Mouse (Mus musculus) kidney, postnatal 14 days (tissue): ENCODE data around the gene Rhobtb1.

Experiments used
- DNase-seq: peaks from one replicate; pipeline ENCODE4 v3.0.0; 2022; ENCODE audit warnings: mixed read lengths

Gene Rhobtb1

DNA sequence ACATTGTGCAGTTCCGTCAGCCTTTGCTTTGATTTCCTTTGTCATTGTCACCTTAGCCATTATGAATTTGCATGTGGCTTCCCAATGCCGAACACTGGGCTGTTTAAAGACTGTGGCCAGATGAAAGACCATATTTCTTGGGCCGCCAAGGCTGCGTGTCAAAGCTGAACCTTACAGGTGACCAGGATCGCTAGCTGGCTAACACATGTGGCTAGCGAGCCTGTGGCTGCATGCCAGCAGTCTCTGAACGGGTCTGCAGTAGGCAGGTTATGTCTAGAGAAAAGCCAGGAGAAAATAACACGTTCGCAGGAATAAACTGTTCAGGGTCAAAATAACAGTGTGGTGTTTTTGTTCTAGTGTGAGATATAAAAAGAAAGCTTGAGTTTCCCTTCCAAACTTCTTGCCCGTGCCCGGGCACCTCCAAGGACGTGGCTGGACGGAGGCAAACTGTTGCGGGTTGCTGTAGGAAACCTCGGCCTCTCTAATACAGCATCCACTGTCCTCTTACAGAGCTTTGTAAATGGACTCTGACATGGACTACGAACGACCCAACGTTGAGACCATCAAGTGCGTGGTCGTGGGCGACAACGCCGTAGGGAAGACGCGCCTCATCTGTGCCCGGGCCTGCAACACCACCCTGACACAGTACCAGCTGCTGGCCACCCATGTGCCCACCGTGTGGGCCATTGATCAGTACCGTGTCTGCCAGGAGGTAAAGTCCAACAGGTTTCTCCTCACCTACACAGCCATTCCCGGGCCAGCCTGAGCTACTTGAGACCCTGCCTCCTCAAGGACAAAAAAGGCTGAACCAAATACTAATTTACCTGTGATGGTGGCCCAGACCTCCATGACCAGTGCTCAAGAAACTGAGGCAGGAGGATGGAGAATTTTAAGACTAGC, 97.3 kb downstream of the Rhobtb1 start:
- peak; percentile 64 for DNase-seq

DNA sequence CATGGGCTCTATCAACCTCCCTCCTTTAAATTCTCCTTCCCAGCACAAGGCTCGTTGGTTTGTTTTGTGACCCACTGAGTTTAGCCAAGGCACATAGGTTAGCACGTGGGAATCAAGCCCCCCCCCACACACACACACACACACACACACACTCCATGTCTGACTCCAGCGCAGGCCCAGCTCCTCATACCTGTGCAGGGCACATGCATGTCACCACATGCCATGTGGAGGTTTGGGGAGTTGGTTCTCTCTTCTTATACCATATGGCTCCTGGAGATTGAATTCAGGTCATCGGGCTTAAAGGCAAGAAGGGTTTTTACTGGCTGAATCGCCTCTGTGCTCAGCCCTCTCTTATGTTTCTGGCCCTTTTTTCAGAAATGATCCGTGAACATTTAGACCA, 100.0 kb downstream of the Rhobtb1 start:
- no peak for DNase-seq

DNA sequence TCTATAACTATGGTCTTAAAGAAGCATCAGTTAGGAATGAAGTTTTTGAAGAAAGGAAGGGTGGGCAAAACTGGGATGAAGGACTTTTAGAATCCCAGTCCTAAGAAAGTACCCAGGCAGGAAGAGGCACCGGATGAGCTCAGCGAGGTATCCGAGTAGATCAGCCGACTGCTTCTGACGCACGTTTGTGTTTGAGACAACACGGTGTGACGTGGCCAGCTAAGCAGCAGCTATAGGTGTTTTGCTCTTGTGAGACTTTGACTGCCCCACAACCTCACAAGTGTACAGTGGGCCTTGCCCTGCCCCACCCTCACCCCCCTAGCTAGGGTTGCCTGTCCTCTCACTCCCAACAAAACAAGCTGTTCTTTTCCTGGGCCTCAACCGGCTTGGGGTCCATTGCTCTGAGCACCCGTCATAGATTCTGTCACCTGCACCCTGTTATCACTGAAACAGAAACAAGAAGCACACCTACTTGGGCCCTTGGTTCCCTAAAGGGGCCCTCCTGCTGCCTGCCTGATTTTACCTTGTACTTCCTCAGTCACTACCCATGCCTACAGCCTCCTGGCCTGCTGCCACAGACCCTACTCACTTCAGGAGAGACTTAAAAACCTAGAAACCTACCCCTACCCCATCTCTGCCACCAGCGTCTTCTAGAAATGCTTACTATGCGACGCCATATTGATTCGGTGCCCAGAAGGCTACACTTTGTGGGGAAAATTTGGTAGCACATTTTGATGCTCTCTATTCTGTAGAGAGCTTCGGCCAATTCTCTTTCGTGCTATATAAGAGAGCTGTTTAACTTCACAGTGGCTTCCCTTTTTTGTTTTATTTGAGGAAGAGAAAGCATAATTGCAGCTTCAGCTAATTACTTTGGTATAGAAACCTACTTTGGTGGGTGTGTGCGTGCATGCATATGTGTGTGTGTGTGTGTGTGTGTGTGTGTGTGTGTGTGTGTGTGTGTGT, 101.2 kb downstream of the Rhobtb1 start:
- no peak for DNase-seq

GRCm38 (mm10) chr10:69253075-69253685, 101.9 kb downstream of the Rhobtb1 start:
- peak; percentile 80 for DNase-seq

DNA sequence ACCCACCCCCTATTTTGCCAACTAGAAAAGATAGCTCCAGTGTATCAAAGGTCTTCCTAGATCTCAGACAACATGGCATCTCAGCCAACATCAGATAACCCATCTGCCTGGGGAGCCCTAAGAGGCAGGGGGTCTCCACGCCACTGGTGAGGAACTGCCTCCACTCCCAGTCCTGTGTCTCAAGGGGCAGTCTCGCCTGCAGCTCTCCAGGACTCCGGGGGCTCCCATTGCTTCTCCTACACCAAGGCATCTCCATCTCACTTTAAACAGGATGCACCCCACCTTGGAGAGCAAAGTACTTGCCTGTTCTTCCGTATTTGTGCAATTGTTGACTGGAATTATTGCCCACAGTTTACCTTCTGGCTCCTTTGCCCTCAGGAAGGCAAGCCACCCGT, 102.4 kb downstream of the Rhobtb1 start:
- DNase-seq: no peak

DNA sequence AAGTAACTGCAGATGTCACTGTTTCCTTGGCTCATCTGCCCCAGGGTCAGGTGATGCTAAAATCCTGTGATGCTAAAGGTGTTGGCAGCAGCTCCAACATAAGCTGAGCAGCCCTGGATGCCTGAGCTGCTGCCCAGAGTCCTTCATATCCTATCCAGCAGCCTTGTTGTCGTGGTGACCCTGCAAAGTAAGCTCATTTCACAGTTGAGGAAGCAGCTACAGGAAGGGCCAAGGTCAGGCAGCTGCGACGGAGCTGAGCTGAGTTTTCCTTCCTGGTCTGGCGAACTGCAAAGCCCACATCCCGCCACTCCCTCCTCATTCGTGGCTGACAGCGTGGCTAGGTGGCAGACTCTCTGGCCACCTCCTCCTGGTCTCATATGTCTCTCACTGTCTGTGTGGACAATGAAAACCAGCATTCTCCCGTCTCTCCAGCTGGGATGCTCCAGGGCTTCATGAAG, 103.2 kb downstream of the Rhobtb1 start:
- DNase-seq: peak; percentile 93

GRCm38 (mm10) chr10:69255594-69255993, 104.4 kb downstream of the Rhobtb1 start:
- no peak for DNase-seq

- no peak for DNase-seq
Observed at GRCm38 (mm10) chr10:69257592-69258133, 106.4 kb downstream of the Rhobtb1 start.

GRCm38 (mm10) chr10:69258588-69258987, 107.4 kb downstream of the Rhobtb1 start:
- peak; percentile 84 for DNase-seq

DNA sequence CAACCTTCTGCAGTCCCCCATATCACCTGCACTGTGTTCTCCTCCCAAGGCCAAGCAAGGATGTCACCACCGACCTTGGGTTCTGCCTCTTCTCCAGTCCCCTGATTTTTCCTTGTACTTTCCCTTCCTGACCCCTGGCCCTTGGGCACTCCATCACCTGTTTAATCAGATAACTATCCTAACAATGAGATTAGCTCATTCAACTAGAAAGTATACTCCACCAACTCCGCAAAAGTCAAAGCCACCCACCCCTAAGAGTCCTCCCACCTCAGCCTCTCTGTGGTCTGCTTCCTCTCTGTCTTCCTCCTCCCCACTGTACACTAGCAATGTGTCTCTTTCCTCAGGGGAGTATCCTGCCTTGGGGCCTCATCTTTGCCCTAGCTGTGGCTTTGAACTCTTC, 107.9 kb downstream of the Rhobtb1 start:
- DNase-seq: no peak

DNA sequence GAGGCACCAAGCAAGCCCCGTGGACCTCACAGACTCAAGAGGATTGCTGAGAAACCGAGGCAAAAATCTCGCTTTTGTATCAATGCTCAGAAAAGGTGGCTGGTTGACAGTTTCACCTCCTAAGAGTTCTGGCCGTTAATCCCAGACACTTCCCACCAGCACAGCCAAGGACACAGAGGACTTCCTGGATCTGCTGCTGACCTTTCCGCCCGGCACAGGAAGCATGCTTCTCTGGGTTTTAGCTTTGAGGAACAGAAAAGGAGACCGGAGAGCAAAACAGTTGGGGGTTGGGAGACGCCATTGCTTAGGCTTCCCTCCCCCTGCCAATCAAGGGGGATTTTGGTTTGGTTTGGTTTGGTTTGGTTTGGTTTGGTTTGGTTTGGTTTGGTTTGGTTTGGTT, 108.7 kb downstream of the Rhobtb1 start:
- peak; percentile 65 for DNase-seq

DNA sequence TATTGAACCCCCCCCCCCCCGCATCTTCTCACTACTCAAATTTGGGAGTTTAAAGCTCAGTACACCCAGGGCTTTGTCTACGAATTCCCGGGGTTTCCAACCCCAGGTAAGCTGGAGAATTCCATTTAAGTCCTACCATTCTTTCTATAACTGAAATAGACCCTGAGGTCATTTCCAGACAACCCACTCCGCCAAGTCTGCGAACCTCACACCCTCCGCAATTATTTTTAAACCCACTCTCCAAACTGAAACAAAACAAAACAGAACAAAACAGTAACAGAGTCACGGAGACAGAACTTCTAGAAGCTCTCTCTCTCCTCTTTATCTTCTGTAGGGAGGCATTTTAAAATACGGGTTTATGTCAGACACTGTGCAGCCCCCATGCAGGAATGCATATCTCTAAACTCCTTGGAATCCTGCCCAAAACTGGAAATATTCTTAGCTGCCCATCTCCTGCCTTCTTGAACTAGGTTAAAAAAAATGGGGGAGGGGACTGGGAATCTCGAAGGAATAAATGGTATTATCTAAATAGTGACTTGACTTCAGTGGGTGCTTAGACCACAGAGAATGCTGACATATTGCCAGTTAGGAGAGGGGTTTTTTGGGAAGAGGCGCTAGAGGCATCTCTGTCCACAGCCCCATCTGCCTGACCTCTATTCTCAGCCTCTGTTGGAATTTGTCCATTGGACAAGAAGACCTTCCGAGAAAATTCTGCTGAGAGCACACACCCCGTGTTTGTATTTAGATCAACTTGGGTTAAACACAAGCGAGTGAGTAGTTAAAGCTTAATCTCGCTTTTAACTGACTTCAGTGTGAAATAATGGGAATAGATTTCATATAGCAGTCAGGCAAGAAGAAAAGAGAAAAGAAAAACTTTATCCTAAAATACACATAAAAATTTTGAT, 111.9 kb downstream of the Rhobtb1 start:
- peak; percentile 67 for DNase-seq

- DNase-seq: no peak
Observed at GRCm38 (mm10) chr10:69263906-69264305, 112.7 kb downstream of the Rhobtb1 start.

- DNase-seq: no peak
Observed at GRCm38 (mm10) chr10:69265421-69265820, 114.2 kb downstream of the Rhobtb1 start.

DNA sequence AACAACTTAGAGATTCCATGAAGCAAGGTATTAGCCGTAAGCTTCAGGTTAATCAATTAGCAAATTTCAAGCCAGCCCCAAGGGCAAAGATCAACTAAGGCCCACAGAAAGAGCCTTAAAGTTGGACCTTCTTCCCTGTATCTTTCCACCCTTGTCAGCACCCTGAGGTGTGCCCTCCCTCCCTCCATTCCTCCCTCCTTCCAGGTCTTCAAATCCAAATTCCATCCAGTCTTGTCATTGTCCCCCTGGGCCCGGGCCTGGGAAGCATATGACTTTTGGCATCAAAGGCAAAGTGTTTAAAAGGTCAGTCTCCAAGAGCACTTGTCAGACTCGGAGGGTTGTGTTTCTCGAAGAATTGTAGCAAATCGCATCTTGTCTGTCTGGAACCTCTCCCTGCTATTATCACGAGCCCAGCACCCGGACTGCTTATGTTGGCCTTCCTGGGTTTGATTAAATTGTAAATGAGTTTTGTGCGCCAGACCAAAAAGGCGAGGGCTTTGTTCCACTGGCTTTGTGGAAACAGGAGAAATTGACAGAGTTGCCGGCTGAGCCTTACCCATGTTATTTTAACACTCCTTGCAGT, 116.9 kb downstream of the Rhobtb1 start:
- DNase-seq: peak; percentile 63

DNA sequence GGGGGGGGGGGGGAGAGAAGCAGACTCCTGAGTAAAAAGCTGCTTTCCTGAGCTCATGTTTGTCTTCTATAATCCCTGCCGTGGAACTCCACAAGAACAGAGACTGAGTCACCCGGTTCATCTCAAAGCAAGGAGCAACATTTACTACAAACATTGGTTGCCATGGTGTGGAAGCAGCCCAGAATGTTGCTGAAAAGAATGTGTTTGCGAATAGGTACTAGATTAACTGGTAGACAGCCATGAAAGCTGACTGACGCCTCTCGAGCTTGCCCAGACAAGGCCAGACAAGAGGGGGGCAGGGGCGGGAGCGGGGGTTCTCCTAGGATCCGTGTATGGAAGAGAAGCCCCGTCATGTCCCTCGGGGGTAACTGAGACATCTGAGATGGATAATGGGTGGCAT, 120.2 kb downstream of the Rhobtb1 start:
- no peak for DNase-seq

DNA sequence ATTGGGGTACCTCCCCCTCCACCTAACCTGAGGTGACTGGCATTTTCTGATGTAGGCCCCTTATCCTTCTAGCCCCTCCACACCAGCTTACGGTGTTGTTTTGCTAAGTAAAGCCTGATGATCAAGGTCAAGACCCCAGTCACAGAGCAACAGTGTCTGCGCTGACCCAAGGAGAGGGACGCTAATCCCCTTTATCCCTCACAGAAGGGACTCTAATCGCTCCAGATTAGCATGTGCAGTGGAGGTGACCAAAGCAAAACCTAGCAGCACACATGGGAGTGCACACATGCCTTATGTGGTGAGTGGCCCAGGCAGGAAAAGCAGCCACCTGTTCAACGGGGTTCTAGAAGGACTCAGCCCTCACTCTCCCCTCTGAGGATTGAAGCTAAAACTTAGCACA, 123.0 kb downstream of the Rhobtb1 start:
- no peak for DNase-seq

GRCm38 (mm10) chr10:69274705-69275104, 123.5 kb downstream of the Rhobtb1 start:
- no peak for DNase-seq

GRCm38 (mm10) chr10:69275811-69276775, 124.9 kb downstream of the Rhobtb1 start:
- DNase-seq: no peak

DNA sequence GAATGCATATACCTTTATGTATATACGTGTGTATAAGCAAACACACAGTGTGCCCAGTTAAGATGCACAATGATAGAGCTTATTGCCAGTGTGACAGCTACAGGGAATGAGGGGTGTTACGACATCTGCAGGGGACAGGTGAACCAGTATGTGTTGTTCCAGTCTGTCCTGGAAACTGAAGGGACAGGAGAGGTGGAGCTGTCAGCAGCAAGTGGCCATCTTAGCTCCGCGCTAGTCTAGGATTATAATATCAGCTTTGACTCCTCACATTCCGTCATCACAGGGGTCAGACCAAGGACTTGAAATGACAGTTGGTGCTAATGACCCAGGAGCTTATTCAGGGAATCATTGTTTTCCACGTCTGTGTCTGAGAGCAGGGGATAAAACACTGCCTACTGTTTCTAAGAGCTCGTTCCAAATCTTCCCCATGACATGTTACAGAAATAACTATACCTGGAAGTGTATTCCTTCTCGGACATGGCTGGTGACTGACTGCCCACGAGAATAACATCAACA, 125.7 kb downstream of the Rhobtb1 start:
- DNase-seq: no peak
